Mouse (Mus musculus): ENCODE measurements around the gene Trim9. TPM values are rescaled to one million over a fixed set of nuclear protein-coding genes. Genes with fewer than 3 reads are reported as not detected.

Trim9 gene
- polyA plus RNA-seq, 1 experiment: 0.19 TPM

GRCm38 (mm10) chr12:70367326-70368248, 20.2 kb upstream of the Trim9 start:
- DNase-seq: peak; percentile 44
- no peaks in the 10 kb centered on the region for H3K4me1 ChIP-seq (ENCODE audit: control insufficient read depth, insufficient read depth, low read length)

GRCm38 (mm10) chr12:70363016-70363415, 15.6 kb upstream of the Trim9 start:
- Histone ChIP-seq H3K4me1 (ENCODE audit: control insufficient read depth, insufficient read depth, low read length) (no peaks in the 10 kb centered on the region), H3K4me3 (ENCODE audit: insufficient read depth, low read depth, low read length) (no peak overlapping the region), H3K36me3 (ENCODE audit: control insufficient read depth, insufficient read depth, low read length) (no peaks in the 10 kb centered on the region), H3K27me3 (replicated peaks; ENCODE audit: control insufficient read depth, insufficient read depth, low read length) (no peaks in the 10 kb centered on the region), H3K27ac (ENCODE audit: insufficient read depth, low read depth, low read length) (no peak overlapping the region)
- WGBS: 67% methylated on average over 4 of the region's 4 CpGs
- DNase-seq: no peak
- no peak for TF ChIP-seq POLR2A (IDR thresholded peaks at IDR 0.05; ENCODE audit: low read depth, low read length)

More at GRCm38 (mm10) chr12:70367326-70368248, 20.2 kb upstream of the Trim9 start:
- WGBS: 39% methylated on average over 19 of the region's 19 CpGs
- TF ChIP-seq CTCF (conservative IDR thresholded peaks at IDR 0.05; ENCODE audit: insufficient read depth, insufficient read length, low read depth, low read length) (no peak), POLR2A (IDR thresholded peaks at IDR 0.05; ENCODE audit: low read depth, low read length) (no peak)
- H3K36me3 ChIP-seq (ENCODE audit: control insufficient read depth, insufficient read depth, low read length): no peaks in the 10 kb centered on the region
- no peak overlapping the region for H3K27ac ChIP-seq (ENCODE audit: insufficient read depth, low read depth, low read length)
- no peak overlapping the region for H3K4me3 ChIP-seq (ENCODE audit: insufficient read depth, low read depth, low read length)
- H3K27me3 ChIP-seq (replicated peaks; ENCODE audit: control insufficient read depth, insufficient read depth, low read length): no peaks in the 10 kb centered on the region

GRCm38 (mm10) chr12:70360276-70360675, 12.9 kb upstream of the Trim9 start:
- Histone ChIP-seq H3K4me1 (ENCODE audit: control insufficient read depth, insufficient read depth, low read length) (no peaks in the 10 kb centered on the region), H3K36me3 (ENCODE audit: control insufficient read depth, insufficient read depth, low read length) (no peaks in the 10 kb centered on the region), H3K4me3 (ENCODE audit: insufficient read depth, low read depth, low read length) (no peak overlapping the region), H3K27ac (ENCODE audit: insufficient read depth, low read depth, low read length) (no peak overlapping the region), H3K27me3 (replicated peaks; ENCODE audit: control insufficient read depth, insufficient read depth, low read length) (0 out of 2 replicates have a peak, but pooled peaks cover 1% of the 10 kb centered on the region)
- no peak for DNase-seq
- TF ChIP-seq CTCF (conservative IDR thresholded peaks at IDR 0.05; ENCODE audit: insufficient read depth, insufficient read length, low read depth, low read length) (peak; percentile 28; the same call in 1 of the 2 replicates), POLR2A (IDR thresholded peaks at IDR 0.05; ENCODE audit: low read depth, low read length) (no peak)
- WGBS: 85% methylated on average over 5 of the region's 5 CpGs

GRCm38 (mm10) chr12:70359443-70359842, 12.0 kb upstream of the Trim9 start:
- no peak for DNase-seq
- no peaks in the 10 kb centered on the region for H3K4me1 ChIP-seq (ENCODE audit: control insufficient read depth, insufficient read depth, low read length)
- no peak for TF ChIP-seq POLR2A (IDR thresholded peaks at IDR 0.05; ENCODE audit: low read depth, low read length)
- TF ChIP-seq CTCF (conservative IDR thresholded peaks at IDR 0.05; ENCODE audit: insufficient read depth, insufficient read length, low read depth, low read length): no peak
- no peak overlapping the region for H3K27ac ChIP-seq (ENCODE audit: insufficient read depth, low read depth, low read length)
- H3K36me3 ChIP-seq (ENCODE audit: control insufficient read depth, insufficient read depth, low read length): no peaks in the 10 kb centered on the region
- 90% methylated on average over 13 of the region's 13 CpGs for WGBS
- H3K4me3 ChIP-seq (ENCODE audit: insufficient read depth, low read depth, low read length): no peak overlapping the region
- H3K27me3 ChIP-seq (replicated peaks; ENCODE audit: control insufficient read depth, insufficient read depth, low read length): 0 out of 2 replicates have a peak, but pooled peaks cover 1% of the 10 kb centered on the region

GRCm38 (mm10) chr12:70354926-70355325, 7.5 kb upstream of the Trim9 start:
- H3K27ac ChIP-seq (ENCODE audit: insufficient read depth, low read depth, low read length): no peak overlapping the region
- 0 out of 2 replicates have a peak, but pooled peaks cover 1% of the 10 kb centered on the region for H3K27me3 ChIP-seq (replicated peaks; ENCODE audit: control insufficient read depth, insufficient read depth, low read length)
- no peak for DNase-seq
- WGBS: 34% methylated on average over 8 of the region's 8 CpGs
- no peaks in the 10 kb centered on the region for H3K4me1 ChIP-seq (ENCODE audit: control insufficient read depth, insufficient read depth, low read length)
- TF ChIP-seq CTCF (conservative IDR thresholded peaks at IDR 0.05; ENCODE audit: insufficient read depth, insufficient read length, low read depth, low read length): no peak
- H3K36me3 ChIP-seq (ENCODE audit: control insufficient read depth, insufficient read depth, low read length): no peaks in the 10 kb centered on the region
- no peak overlapping the region for H3K4me3 ChIP-seq (ENCODE audit: insufficient read depth, low read depth, low read length)

GRCm38 (mm10) chr12:70350490-70350889, 3.1 kb upstream of the Trim9 start:
- no peaks in the 10 kb centered on the region; the same call in 1 of the 2 replicates for H3K27me3 ChIP-seq (replicated peaks; ENCODE audit: control insufficient read depth, insufficient read depth, low read length)

GRCm38 (mm10) chr12:70349788-70350187, 2.4 kb upstream of the Trim9 start:
- Histone ChIP-seq H3K36me3 (ENCODE audit: control insufficient read depth, insufficient read depth, low read length) (no peaks in the 10 kb centered on the region), H3K4me3 (ENCODE audit: insufficient read depth, low read depth, low read length) (no peak overlapping the region), H3K27me3 (replicated peaks; ENCODE audit: control insufficient read depth, insufficient read depth, low read length) (no peaks in the 10 kb centered on the region; the same call in 1 of the 2 replicates), H3K4me1 (ENCODE audit: control insufficient read depth, insufficient read depth, low read length) (no peaks in the 10 kb centered on the region), H3K27ac (ENCODE audit: insufficient read depth, low read depth, low read length) (no peak overlapping the region)
- no peak for DNase-seq
- TF ChIP-seq CTCF (conservative IDR thresholded peaks at IDR 0.05; ENCODE audit: insufficient read depth, insufficient read length, low read depth, low read length): no peak
- no peak for TF ChIP-seq POLR2A (IDR thresholded peaks at IDR 0.05; ENCODE audit: low read depth, low read length)
- 73% methylated on average over 6 of the region's 6 CpGs for WGBS

More at GRCm38 (mm10) chr12:70350490-70350889, 3.1 kb upstream of the Trim9 start:
- 83% methylated on average over 4 of the region's 4 CpGs for WGBS
- no peaks in the 10 kb centered on the region for H3K36me3 ChIP-seq (ENCODE audit: control insufficient read depth, insufficient read depth, low read length)
- no peak for DNase-seq
- H3K4me1 ChIP-seq (ENCODE audit: control insufficient read depth, insufficient read depth, low read length): no peaks in the 10 kb centered on the region
- TF ChIP-seq POLR2A (IDR thresholded peaks at IDR 0.05; ENCODE audit: low read depth, low read length) (no peak), CTCF (conservative IDR thresholded peaks at IDR 0.05; ENCODE audit: insufficient read depth, insufficient read length, low read depth, low read length) (no peak)
- no peak overlapping the region for H3K27ac ChIP-seq (ENCODE audit: insufficient read depth, low read depth, low read length)
- H3K4me3 ChIP-seq (ENCODE audit: insufficient read depth, low read depth, low read length): no peak overlapping the region

All from kidney, adult 2 months (tissue).